Mouse (Mus musculus) heart, postnatal 36 days (tissue): ENCODE data around the gene Rdh1. TPM values are rescaled to one million over a fixed set of nuclear protein-coding genes. Genes with fewer than 3 reads are reported as not detected.
A peak's percentile ranks its signal among the peaks of the same experiment; 100 is the strongest.
"Not testable (repeated sequence)": the region's sequence is repeated elsewhere in the genome, so short reads cannot be mapped to it uniquely, and the experiment has no call there.

Source experiments
- DNase-seq, 2 experiments: peaks; one replicate each; pipeline ENCODE4 v3.0.0; 2021 to 2022
- intact Hi-C: fragments of 180-260 bp; cut with DNase I; formaldehyde crosslinking; loops from one replicate; pipeline ENCODE4 v1.15.1; 2025
- total RNA-seq, 2 experiments: library from RNA; stranded (reverse); gene quantifications; 2 replicates each; pipeline ENCODE4 v1.2.3; 2021

Gene Rdh1
- total RNA-seq, 2 experiments from 2014 or later = 0.08 TPM; not detected in 1

- no peak for DNase-seq
- intact Hi-C loops = no loop called here
These were observed 12.3 kb upstream of the Rdh1 start for GRCm38 (mm10) chr10:127747254-127747653.

GRCm38 (mm10) chr10:127748847-127749612 lies 10.5 kb upstream of the Rdh1 start:
- intact Hi-C loops = no loop called here
- DNase-seq = peak; percentile 39 to 42

- peak in 1 of 2 experiments; percentile 33 for DNase-seq
- intact Hi-C loops = loop anchor here (5.0 kb wide), 1 partner anchor 108 kb away; the partner anchor contains the start of gene Stat6
These were observed 9.3 kb upstream of the Rdh1 start for GRCm38 (mm10) chr10:127750136-127750777.

- DNase-seq = peak; percentile 38 to 43
- intact Hi-C loops = loop anchor here (5.0 kb wide), 1 partner anchor 109 kb away; the partner anchor contains the start of gene Stat6
These were observed 8.0 kb upstream of the Rdh1 start, which contains the start of gene Gpr182 for GRCm38 (mm10) chr10:127751548-127751947. TSS of gene Gpr182 (minus strand) at chr10:127751732.

GRCm38 (mm10) chr10:127754566-127755166 lies 4.9 kb upstream of the Rdh1 start:
- DNase-seq = no peak
- intact Hi-C loops = loop anchor here (5.0 kb wide), 1 partner anchor 112 kb away; the partner anchor contains the start of gene Stat6

- DNase-seq = no peak
- intact Hi-C loops = no loop called here
These were observed 4.3 kb upstream of the Rdh1 start for GRCm38 (mm10) chr10:127755246-127755645.

- intact Hi-C loops = no loop called here
- DNase-seq = peak; percentile 43 to 52
These were observed 3.6 kb upstream of the Rdh1 start for GRCm38 (mm10) chr10:127755770-127756468.

GRCm38 (mm10) chr10:127762926-127763325 lies 3.4 kb downstream of the Rdh1 start:
- DNase-seq, intact Hi-C loops: not testable (repeated sequence)

- DNase-seq = no peak
- intact Hi-C loops = no loop called here
These were observed 4.6 kb downstream of the Rdh1 start for GRCm38 (mm10) chr10:127763914-127764680.

- intact Hi-C loops = no loop called here
- DNase-seq = no peak
These were observed 7.0 kb downstream of the Rdh1 start for GRCm38 (mm10) chr10:127766564-127766963.

GRCm38 (mm10) chr10:127776011-127776410 lies 16.5 kb downstream of the Rdh1 start, which contains the start of gene Rdh9:
TSS of gene Rdh9 (plus strand) at chr10:127776386.
- intact Hi-C loops = no loop called here
- no peak for DNase-seq

- DNase-seq, intact Hi-C loops: not testable (repeated sequence)
These were observed 22.8 kb downstream of the Rdh1 start for GRCm38 (mm10) chr10:127782321-127782720.

GRCm38 (mm10) chr10:127785411-127785810 lies 25.9 kb downstream of the Rdh1 start:
- DNase-seq, intact Hi-C loops: not testable (repeated sequence)

- intact Hi-C loops = no loop called here
- no peak for DNase-seq
These were observed 39.8 kb downstream of the Rdh1 start for GRCm38 (mm10) chr10:127799295-127799694.

GRCm38 (mm10) chr10:127800891-127801290 lies 41.4 kb downstream of the Rdh1 start, which contains the start of gene Rdh16:
TSS of gene Rdh16 (plus strand) at chr10:127801152.
- intact Hi-C loops = no loop called here
- DNase-seq = no peak

GRCm38 (mm10) chr10:127801612-127802011 lies 42.1 kb downstream of the Rdh1 start:
- no peak for DNase-seq
- intact Hi-C loops = no loop called here

GRCm38 (mm10) chr10:127802236-127802635 lies 42.7 kb downstream of the Rdh1 start:
- DNase-seq = no peak
- intact Hi-C loops = no loop called here

GRCm38 (mm10) chr10:127804416-127804815 lies 44.9 kb downstream of the Rdh1 start:
- intact Hi-C loops = no loop called here
- no peak for DNase-seq

- intact Hi-C loops = no loop called here
- no peak for DNase-seq
These were observed 56.4 kb downstream of the Rdh1 start for GRCm38 (mm10) chr10:127815888-127816287.
